Mouse (Mus musculus) megakaryocyte, embryonic 14.5 days (primary cell): ENCODE data around the gene St6galnac3. TPM values are rescaled to one million over a fixed set of nuclear protein-coding genes. Genes with fewer than 3 reads are reported as not detected.

Source experiments
- H3K27me3 ChIP-seq: replicated peaks from 2 replicates; pipeline ENCODE3; 2012; ENCODE audit warnings: inconsistent platforms
- H3K36me3 ChIP-seq: replicated peaks from 2 replicates; pipeline ENCODE3; 2012; ENCODE audit warnings: low read length, inconsistent platforms, mixed read lengths
- H3K4me1 ChIP-seq: 2 replicates; pipeline ENCODE4 v1.6.1; 2012; ENCODE audit warnings: inconsistent platforms
- H3K4me3 ChIP-seq: replicated peaks from 2 replicates; pipeline ENCODE3; 2012; ENCODE audit warnings: moderate library complexity, mild to moderate bottlenecking, inconsistent platforms
- H3K9me3 ChIP-seq: 2 replicates; pipeline ENCODE4 v1.6.1; 2012; ENCODE audit warnings: inconsistent platforms
- FLI1 ChIP-seq: IDR thresholded peaks from 2 replicates; pipeline ENCODE4 v1.6.1; 2012; ENCODE audit warnings: low read length, inconsistent platforms, mixed read lengths
- GATA1 ChIP-seq: IDR thresholded peaks from 3 replicates; pipeline ENCODE4 v1.6.1; 2012; ENCODE audit warnings: mixed read lengths, low read length, inconsistent platforms, borderline replicate concordance
- polyA plus RNA-seq: library from polyadenylated mRNA; stranded (reverse); fragments of >175 nt; gene quantifications from 2 replicates; pipeline ENCODE4 v1.2.3, GENCODE M21; 2012; ENCODE audit warnings: low replicate concordance; ENCODE audit not compliant: insufficient read depth

Gene St6galnac3
- polyA plus RNA-seq, 1 experiment = 0.04 TPM

DNA sequence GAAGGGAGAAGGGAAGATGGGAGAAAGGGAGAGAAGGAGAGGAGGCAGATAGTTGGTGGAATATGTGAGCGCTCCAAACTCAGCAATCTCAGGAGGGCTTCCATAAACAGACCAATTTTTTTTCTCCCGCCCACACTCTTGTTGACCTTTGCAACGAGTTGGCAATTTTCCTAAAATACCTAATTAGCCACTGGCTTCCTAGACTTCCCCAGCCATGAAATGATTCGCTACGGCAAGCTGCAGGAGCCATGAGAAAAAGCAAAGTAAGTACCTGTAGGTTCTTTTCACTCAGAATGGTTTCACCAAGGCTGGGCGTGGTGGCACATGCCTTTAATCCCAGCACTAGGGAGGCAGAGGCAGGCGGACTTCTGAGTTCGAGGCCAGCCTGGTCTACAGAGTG, 25.9 kb downstream of the St6galnac3 start:
- no peak overlapping the region for H3K4me3 ChIP-seq
- H3K9me3 ChIP-seq = no peaks in the 10 kb centered on the region
- H3K4me1 ChIP-seq = peaks cover 23% of the 10 kb centered on the region
- peaks cover 4% of the 10 kb centered on the region for H3K27me3 ChIP-seq
- peaks cover 4% of the 10 kb centered on the region for H3K36me3 ChIP-seq
- no peak for TF ChIP-seq FLI1
- no peak for TF ChIP-seq GATA1

DNA sequence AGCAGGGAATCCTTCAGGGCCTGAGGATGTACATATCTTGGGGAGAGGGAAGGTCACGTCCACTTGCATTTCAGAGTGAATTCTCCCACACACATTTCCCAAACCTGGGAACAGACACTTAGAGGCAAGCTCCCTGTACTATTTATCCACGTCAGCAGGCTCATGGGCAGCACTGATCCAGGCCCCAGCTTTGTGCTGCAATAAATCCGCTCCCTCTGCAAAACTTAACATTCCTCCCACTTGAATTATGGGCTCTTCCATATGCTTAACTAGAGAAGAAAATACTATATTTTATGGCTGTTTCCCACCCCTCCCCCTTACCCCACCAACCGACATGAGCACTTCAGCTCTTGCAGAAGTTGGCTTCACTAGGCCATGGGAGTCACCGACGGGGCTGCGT, 32.0 kb downstream of the St6galnac3 start:
- no peaks in the 10 kb centered on the region for H3K9me3 ChIP-seq
- no peaks in the 10 kb centered on the region for H3K27me3 ChIP-seq
- H3K36me3 ChIP-seq = peaks cover 4% of the 10 kb centered on the region
- TF ChIP-seq GATA1 (no peak), FLI1 (no peak)
- peaks cover 44% of the 10 kb centered on the region for H3K4me1 ChIP-seq
- peak overlapping the region; percentile 76 for H3K4me3 ChIP-seq

DNA sequence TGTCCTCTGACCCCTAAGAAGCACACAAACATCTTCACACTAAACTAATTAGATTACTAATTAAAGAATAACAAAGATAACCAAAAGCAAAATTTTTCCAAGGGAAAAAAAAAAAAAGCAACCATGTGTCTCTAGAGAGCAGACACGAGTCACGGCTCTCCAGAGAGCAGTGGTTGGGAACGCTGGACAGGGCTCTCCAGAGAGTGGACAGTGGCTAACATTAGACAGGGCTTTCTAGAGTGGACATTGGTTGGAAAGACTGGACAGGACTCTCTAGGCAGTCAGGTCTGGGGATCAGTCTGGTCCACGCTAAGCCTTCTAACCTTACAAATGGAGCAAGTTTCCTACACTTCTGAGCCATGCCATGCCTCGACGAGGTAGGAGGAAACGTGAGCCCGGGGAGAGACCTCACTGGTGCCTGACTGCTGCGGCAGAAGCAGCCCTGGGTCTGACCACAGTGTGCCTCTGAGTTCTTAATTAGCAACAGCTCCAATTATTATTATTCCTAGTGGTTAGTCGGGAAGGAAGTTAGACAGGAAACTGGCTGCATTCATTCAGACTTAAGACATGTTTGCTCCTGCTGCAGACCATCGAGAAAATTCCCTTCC, 32.7 kb downstream of the St6galnac3 start:
- TF ChIP-seq FLI1 (no peak), GATA1 (no peak)
- Histone ChIP-seq H3K27me3 (no peaks in the 10 kb centered on the region), H3K36me3 (peaks cover 4% of the 10 kb centered on the region), H3K4me3 (peak overlapping the region; percentile 76), H3K4me1 (peaks cover 44% of the 10 kb centered on the region), H3K9me3 (no peaks in the 10 kb centered on the region)

DNA sequence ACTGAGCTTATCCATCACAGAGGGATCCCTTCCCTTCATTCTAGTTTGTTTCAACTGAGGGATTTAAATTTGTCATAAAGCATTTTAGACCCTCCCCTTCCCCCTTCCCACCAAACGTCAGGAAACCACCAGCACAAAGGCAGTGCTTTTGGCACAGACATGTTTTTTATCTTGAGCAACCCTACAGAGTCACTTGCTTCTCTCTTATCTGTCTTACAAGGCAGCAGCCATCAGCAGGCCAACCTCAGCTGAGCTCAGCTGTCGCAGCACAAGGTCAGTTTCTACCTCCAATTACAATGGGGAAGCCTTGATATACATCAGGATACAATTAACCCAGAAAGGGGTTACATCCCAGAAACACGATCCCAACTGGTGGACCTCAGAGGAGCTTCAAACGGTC, 33.4 kb downstream of the St6galnac3 start:
- Histone ChIP-seq H3K27me3 (no peaks in the 10 kb centered on the region), H3K36me3 (peaks cover 4% of the 10 kb centered on the region), H3K9me3 (no peaks in the 10 kb centered on the region), H3K4me1 (peaks cover 46% of the 10 kb centered on the region), H3K4me3 (no peak overlapping the region)
- no peak for TF ChIP-seq FLI1
- no peak for TF ChIP-seq GATA1

DNA sequence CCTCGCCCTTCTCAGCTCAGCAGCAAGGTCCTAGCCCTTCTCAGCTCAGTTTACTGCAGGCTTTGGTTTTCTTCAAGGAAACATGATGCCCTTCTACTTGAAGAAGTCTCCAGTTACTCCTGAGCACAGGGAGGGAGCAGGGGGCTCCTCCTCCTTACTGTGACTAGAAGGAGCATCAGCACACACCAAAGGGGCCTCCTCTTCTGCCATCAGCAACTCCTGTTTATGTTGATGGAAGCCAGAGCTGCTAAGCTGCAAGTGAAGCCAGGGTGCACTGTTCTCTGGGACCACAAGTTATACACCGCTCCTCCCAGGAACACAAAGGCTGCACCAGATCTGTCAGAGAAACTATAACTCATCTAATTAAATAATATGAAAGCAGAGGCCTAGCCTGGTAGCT, 34.4 kb downstream of the St6galnac3 start:
- Histone ChIP-seq H3K4me3 (no peak overlapping the region), H3K4me1 (peaks cover 48% of the 10 kb centered on the region), H3K36me3 (peaks cover 4% of the 10 kb centered on the region), H3K9me3 (no peaks in the 10 kb centered on the region), H3K27me3 (no peaks in the 10 kb centered on the region)
- TF ChIP-seq GATA1 (no peak), FLI1 (no peak)

DNA sequence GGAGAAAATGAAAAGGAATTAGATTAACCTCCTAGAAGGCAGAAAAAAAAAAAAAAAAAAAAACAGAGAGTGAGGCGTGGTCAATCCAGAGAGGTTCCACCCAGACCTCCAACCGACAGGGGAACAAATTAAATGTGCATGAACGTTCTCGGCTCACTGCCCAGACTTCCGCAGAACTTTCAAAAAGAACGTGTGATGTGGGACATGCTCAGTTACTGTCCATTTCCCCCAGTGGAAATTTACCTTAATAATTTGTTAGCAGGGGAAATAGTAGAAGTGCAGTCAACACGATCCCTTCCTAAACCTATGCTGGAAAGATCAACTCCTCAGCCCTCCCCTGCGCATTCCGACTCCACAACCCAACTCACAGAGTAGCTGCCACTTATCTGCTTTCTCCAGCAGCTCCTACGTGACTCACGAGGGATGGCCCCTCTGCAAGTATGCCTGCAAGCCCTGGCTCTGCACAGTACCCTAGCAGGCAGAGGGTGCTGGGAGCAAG, 35.1 kb downstream of the St6galnac3 start:
- no peaks in the 10 kb centered on the region for H3K27me3 ChIP-seq
- H3K9me3 ChIP-seq = no peaks in the 10 kb centered on the region
- H3K4me3 ChIP-seq = peak overlapping the region; percentile 20
- H3K36me3 ChIP-seq = peaks cover under 1% of the 10 kb centered on the region
- TF ChIP-seq GATA1 (no peak), FLI1 (no peak)
- peaks cover 44% of the 10 kb centered on the region for H3K4me1 ChIP-seq

DNA sequence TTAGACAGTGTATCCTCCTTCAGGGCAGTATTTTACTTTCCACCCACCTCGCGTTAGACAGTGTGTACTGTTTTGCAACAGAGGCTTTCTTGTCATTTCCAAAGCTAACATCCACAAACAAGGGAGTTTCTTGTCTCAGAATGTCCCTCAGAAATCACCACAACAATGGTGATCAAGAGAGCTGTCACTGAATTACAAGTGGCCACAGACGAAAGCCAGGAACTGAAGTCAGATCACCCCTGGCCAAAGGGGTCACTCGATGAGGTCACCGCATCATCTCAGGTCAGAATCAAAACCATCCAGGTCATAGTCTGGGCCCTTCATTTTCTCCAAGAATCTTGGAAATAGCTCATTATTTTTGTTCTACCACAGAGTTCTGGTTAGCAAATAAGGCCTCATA, 37.1 kb downstream of the St6galnac3 start:
- H3K36me3 ChIP-seq = no peaks in the 10 kb centered on the region
- H3K4me1 ChIP-seq = peaks cover 46% of the 10 kb centered on the region

DNA sequence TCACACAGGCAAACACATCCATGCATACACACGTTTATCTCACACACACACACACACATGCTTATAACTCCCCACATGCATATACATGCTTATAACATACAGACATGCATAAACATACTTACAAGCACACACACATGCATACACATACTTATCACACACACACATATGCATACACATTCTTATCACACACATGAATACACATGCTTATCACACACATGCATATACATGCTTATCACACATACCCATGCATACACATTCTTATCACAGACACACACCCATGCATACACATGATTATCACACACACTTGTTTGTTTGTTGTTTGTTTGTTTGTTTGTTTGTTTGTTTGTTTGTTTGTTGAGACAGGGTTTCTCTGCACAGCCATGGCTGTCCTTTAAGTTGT, 40.1 kb downstream of the St6galnac3 start:
- Histone ChIP-seq H3K9me3 (no peaks in the 10 kb centered on the region; the same call in 1 of the 2 replicates), H3K4me1 (peaks cover 38% of the 10 kb centered on the region), H3K36me3 (no peaks in the 10 kb centered on the region), H3K27me3 (no peaks in the 10 kb centered on the region), H3K4me3 (no peak overlapping the region)
- no peak for TF ChIP-seq GATA1

More for the DNA sequence above, 37.1 kb downstream of the St6galnac3 start:
- TF ChIP-seq GATA1 (no peak), FLI1 (no peak)
- Histone ChIP-seq H3K27me3 (no peaks in the 10 kb centered on the region), H3K9me3 (no peaks in the 10 kb centered on the region), H3K4me3 (no peak overlapping the region)

DNA sequence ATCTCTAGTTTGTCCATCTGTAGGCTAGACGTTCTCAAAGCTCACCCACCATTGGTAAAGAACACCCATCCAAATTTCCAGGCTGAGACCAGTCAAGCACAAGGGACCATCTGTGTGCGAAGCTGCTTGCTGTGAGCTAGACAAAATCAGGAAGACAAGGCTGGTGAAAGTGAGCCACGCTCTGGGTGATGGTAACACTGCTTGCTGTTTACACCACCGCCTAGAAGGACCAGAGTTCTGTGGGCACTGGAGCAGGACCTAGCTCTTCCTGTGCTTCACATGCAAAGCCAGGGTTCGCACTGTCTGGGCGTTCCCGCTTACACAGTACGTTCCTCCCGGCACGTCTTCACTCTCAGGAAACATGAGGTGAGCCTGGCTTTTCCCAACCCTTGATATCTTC, 42.7 kb downstream of the St6galnac3 start:
- peaks cover 4% of the 10 kb centered on the region for H3K27me3 ChIP-seq
- peaks cover 61% of the 10 kb centered on the region for H3K4me1 ChIP-seq
- no peak overlapping the region for H3K4me3 ChIP-seq
- TF ChIP-seq FLI1 = no peak
- TF ChIP-seq GATA1 = no peak
- no peaks in the 10 kb centered on the region; the same call in 1 of the 2 replicates for H3K9me3 ChIP-seq
- no peaks in the 10 kb centered on the region for H3K36me3 ChIP-seq

DNA sequence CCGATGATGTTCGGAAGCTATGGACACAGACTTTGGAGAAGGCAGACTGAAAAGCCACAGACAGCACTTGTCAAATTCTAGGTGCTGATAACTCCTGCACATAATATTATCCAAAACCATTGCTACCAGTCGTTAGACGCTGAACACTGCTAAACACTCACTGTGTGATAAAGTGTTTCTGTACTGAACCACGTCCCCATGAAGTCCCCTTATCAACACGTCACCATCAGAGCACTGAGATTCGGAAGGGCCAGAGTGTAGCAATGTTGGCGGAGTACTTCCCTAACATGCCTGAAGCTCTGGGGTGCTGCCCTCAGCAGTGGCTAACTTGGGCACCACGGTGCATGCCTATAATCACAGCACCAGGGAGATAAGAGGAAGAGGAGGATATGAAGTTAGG, 43.3 kb downstream of the St6galnac3 start:
- Histone ChIP-seq H3K4me1 (peaks cover 67% of the 10 kb centered on the region), H3K36me3 (no peaks in the 10 kb centered on the region), H3K9me3 (no peaks in the 10 kb centered on the region; the same call in 1 of the 2 replicates), H3K4me3 (no peak overlapping the region), H3K27me3 (peaks cover 4% of the 10 kb centered on the region)
- TF ChIP-seq FLI1 = no peak
- no peak for TF ChIP-seq GATA1
